Mouse (Mus musculus) adipose tissue, adult 10 weeks (tissue): ENCODE data around the gene Fgf13. TPM values are rescaled to one million over a fixed set of nuclear protein-coding genes. Genes with fewer than 3 reads are reported as not detected.

Experiments used
- polyA plus RNA-seq: library from polyadenylated mRNA; stranded (reverse); fragments of 350-450 nt; fragmentation: Illumina TruSeq; extraction: RNeasy Lipid Tissue Mini Kit (QIAGEN cat#74804); gene quantifications from one replicate; pipeline ENCODE4 v1.2.3, GENCODE M21; 2014; ENCODE audit warnings: low read depth, low replicate concordance

Gene Fgf13
- 3.4 TPM for polyA plus RNA-seq

GRCm38 (mm10) chrX:59567695-59568431 lies at the start of gene Fgf13:
Gene Fgf13, minus strand, starts transcription at chrX:59568071.

